In genomic region chr19:22940487-22940886, GRCm38 (mm10) we compare ENCODE assay signal across 9 mouse cellular contexts.
DNase-seq lines count a peak whose midpoint lies in the region; ATAC-seq and TF ChIP-seq lines count a peak whose summit lies in the region.
"Had no signal": no experiment of that assay in that cellular context is flagged by ENCODE, and none has a peak within 500 bp of the region (broad histone marks: within the 10 kb centered on the region; RNA-seq: fewer than 3 reads in every experiment).

No protein-coding gene starts in this region.

- peak; percentile 34 for DNase-seq in liver
- DNase-seq in liver, embryonic 11.5 days (ENCODE audit: low spot score), result no peak
- DNase-seq in cerebellum, postnatal 4 days (ENCODE audit: low spot score in 2 of 2), result peak; percentile 45 to 81
- DNase-seq in gastrocnemius, postnatal 14 days, result peak; percentile 83
- DNase-seq in kidney, adult 2 months, result peak; percentile 88
- peak; percentile 33 for DNase-seq in limb, embryonic 14.5 days (ENCODE audit: low spot score)
- DNase-seq in c-Kit-positive CD71-positive TER-119-positive erythroid progenitor cells, embryonic 14.5 days (ENCODE audit: low spot score), result no peak

- WGBS in liver, embryonic 11.5 days, result 44% methylated on average over 5 of the region's 5 CpGs
- 36% methylated on average over 5 of the region's 5 CpGs for WGBS in kidney, adult 2 months
- WGBS in limb, embryonic 14.5 days, result 56% methylated on average over 5 of the region's 5 CpGs
- 26% methylated on average over 5 of the region's 5 CpGs for WGBS in olfactory bulb, adult 2 months

- intact Hi-C loops in gastrocnemius, postnatal 14 days (cut with DNase I; ENCODE audit: low total_unique reads), result no loop called here

- no peak overlapping the region for H3K4me2 ChIP-seq in liver, embryonic 11.5 days
- no peak overlapping the region for H3K4me2 ChIP-seq in limb, embryonic 14.5 days (replicated peaks; ENCODE audit: low read depth, low read length, severe bottlenecking)
- H3K4me2 ChIP-seq: limb, embryonic 15.5 days had no signal

- H3K9me3 ChIP-seq in liver, embryonic 11.5 days (ENCODE audit: control insufficient read depth, low read length), result no peaks in the 10 kb centered on the region
- no peaks in the 10 kb centered on the region for H3K9me3 ChIP-seq in limb, embryonic 14.5 days (ENCODE audit: control insufficient read depth, low read length)
- H3K9me3 ChIP-seq: limb, embryonic 15.5 days had no signal

- no peak overlapping the region for H3K9ac ChIP-seq in liver, embryonic 11.5 days (ENCODE audit: low read depth, low read length)
- H3K9ac ChIP-seq in limb, embryonic 14.5 days (ENCODE audit: low read depth, low read length, severe bottlenecking), result no peak overlapping the region
- H3K9ac ChIP-seq: limb, embryonic 15.5 days had no signal

- no peaks in the 10 kb centered on the region for H3K36me3 ChIP-seq in liver, embryonic 11.5 days (ENCODE audit: control insufficient read depth, insufficient read depth, low read length)
- no peaks in the 10 kb centered on the region for H3K36me3 ChIP-seq in kidney, adult 2 months (ENCODE audit: control insufficient read depth, insufficient read depth, low read length)
- no peaks in the 10 kb centered on the region for H3K36me3 ChIP-seq in limb, embryonic 14.5 days (ENCODE audit: control insufficient read depth, insufficient read depth, low read length)
- H3K36me3 ChIP-seq: limb, embryonic 15.5 days had no signal

- TF ChIP-seq POLR2A in kidney, adult 2 months (IDR thresholded peaks at IDR 0.05; ENCODE audit: low read depth, low read length), result no peak
- no peak for TF ChIP-seq POLR2A in limb, embryonic 14.5 days (IDR thresholded peaks at IDR 0.05; ENCODE audit: borderline replicate concordance, extremely low read depth, insufficient read depth, insufficient read length)
- TF ChIP-seq POLR2A in olfactory bulb, adult 2 months (IDR thresholded peaks at IDR 0.05; ENCODE audit: insufficient read depth, low read depth, low read length), result no peak

- no peak for ATAC-seq in liver, embryonic 11.5 days (replicated peaks; ENCODE audit: low FRiP score)
- no peak for ATAC-seq in limb, embryonic 14.5 days (ENCODE audit: low FRiP score, low read depth)

- H3K27ac ChIP-seq in liver, embryonic 11.5 days (ENCODE audit: low read depth, low read length), result no peak overlapping the region
- no peak overlapping the region for H3K27ac ChIP-seq in kidney, adult 2 months (ENCODE audit: insufficient read depth, low read depth, low read length)
- no peak overlapping the region for H3K27ac ChIP-seq in limb, embryonic 14.5 days (replicated peaks; ENCODE audit: low read depth, low read length)
- H3K27ac ChIP-seq in olfactory bulb, adult 2 months (ENCODE audit: insufficient read depth, low read depth, low read length), result peak overlapping the region; percentile 37
- H3K27ac ChIP-seq: limb, embryonic 15.5 days had no signal

- no peaks in the 10 kb centered on the region for H3K27me3 ChIP-seq in liver, embryonic 11.5 days (replicated peaks; ENCODE audit: control insufficient read depth, insufficient read depth, low read length)
- H3K27me3 ChIP-seq in kidney, adult 2 months (replicated peaks; ENCODE audit: control insufficient read depth, insufficient read depth, low read length), result no peaks in the 10 kb centered on the region
- H3K27me3 ChIP-seq in limb, embryonic 14.5 days (ENCODE audit: control insufficient read depth, insufficient read depth, low read length), result no peaks in the 10 kb centered on the region
- H3K27me3 ChIP-seq: limb, embryonic 15.5 days had no signal

- H3K4me3 ChIP-seq in liver, embryonic 11.5 days (ENCODE audit: low read depth, low read length), result no peak overlapping the region
- H3K4me3 ChIP-seq in kidney, adult 2 months (ENCODE audit: insufficient read depth, low read depth, low read length), result no peak overlapping the region
- no peak overlapping the region for H3K4me3 ChIP-seq in limb, embryonic 14.5 days (replicated peaks; ENCODE audit: low read length)
- H3K4me3 ChIP-seq in olfactory bulb, adult 2 months (ENCODE audit: insufficient read depth, low read depth, low read length), result no peak overlapping the region
- H3K4me3 ChIP-seq: limb, embryonic 15.5 days had no signal

- H3K4me1 ChIP-seq in liver, embryonic 11.5 days (replicated peaks; ENCODE audit: control insufficient read depth, insufficient read depth, low read length), result no peaks in the 10 kb centered on the region
- peaks cover 3% of the 10 kb centered on the region; the same call in 1 of the 2 replicates for H3K4me1 ChIP-seq in kidney, adult 2 months (ENCODE audit: control insufficient read depth, insufficient read depth, low read length)
- H3K4me1 ChIP-seq in limb, embryonic 14.5 days (ENCODE audit: control insufficient read depth, insufficient read depth, low read length), result peaks cover 5% of the 10 kb centered on the region; the same call in 1 of the 2 replicates
- peaks cover 11% of the 10 kb centered on the region for H3K4me1 ChIP-seq in olfactory bulb, adult 2 months (ENCODE audit: control insufficient read depth, insufficient read depth, low read length)

- peak; percentile 93 for TF ChIP-seq CTCF in kidney, adult 2 months (conservative IDR thresholded peaks at IDR 0.05; ENCODE audit: insufficient read depth, insufficient read length, low read depth, low read length)
- peak; percentile 65 for TF ChIP-seq CTCF in olfactory bulb, adult 2 months (IDR thresholded peaks at IDR 0.05; ENCODE audit: insufficient read depth, low read depth, low read length)

Comparison
In these comparisons a context has a peak if more than half of its experiments do, and no peak if none do; other contexts are left out.
1. DNase-seq: peak in liver (single experiment), cerebellum, postnatal 4 days (2 of 2), gastrocnemius, postnatal 14 days (single experiment), kidney, adult 2 months (single experiment) and limb, embryonic 14.5 days (single experiment); none in liver, embryonic 11.5 days (single experiment) and c-Kit-positive CD71-positive TER-119-positive erythroid progenitor cells, embryonic 14.5 days (single experiment).